Mouse (Mus musculus): ENCODE measurements around the gene Mast4.

Mast4 gene

DNA sequence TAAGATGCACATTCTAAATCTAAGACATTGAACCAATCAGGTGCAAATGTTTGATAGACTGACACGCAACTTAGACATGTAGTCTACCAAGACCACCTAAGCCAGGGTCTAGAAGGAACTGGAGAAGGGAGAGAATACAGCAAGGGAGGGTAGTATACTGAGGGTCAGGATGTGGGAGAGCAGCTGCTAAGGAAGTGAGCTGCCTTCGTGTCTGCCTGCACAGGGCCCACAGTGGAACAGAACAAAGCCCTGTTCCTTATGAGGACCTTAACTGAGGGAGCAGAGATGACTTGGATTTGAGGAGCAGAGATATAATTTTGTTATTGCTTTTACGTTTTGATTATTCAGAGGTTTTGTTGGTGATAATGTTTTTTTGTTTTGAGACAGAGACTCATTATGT, 138.4 kb downstream of the Mast4 start:
- DNase-seq (ENCODE audit: low spot score): no peak

- no peak for DNase-seq (ENCODE audit: low spot score)
These were observed 150.7 kb downstream of the Mast4 start for GRCm38 (mm10) chr13:103183566-103183965.

- DNase-seq (ENCODE audit: low spot score): no peak
These were observed 152.5 kb downstream of the Mast4 start for GRCm38 (mm10) chr13:103181836-103182235.

GRCm38 (mm10) chr13:103176871-103177270, 157.4 kb downstream of the Mast4 start:
- no peak for DNase-seq (ENCODE audit: low spot score)

DNA sequence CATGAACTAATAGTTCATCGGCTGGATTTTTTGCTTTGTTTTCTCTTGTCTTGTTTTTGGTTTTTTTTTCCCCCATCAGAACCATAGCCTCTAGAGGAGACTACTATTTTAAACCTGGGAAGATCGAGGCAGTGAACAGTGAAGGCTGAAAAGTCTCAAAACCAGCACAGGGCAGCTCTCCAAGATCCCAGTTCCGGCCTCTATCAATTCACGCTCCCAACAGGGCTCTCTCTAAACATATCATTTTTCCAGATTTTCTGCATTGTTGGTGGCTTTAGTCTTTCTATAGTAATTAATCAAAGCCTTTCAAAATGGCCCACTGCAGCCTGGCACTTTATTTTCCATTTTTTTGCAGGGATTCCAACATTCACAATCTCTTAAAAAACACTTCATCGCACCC, 159.9 kb downstream of the Mast4 start:
- DNase-seq (ENCODE audit: low spot score): no peak

GRCm38 (mm10) chr13:103173545-103174182, 160.6 kb downstream of the Mast4 start:
- peak; percentile 77 for DNase-seq (ENCODE audit: low spot score)

- no peak for DNase-seq (ENCODE audit: low spot score)
These were observed 182.4 kb downstream of the Mast4 start for GRCm38 (mm10) chr13:103151944-103152343.

GRCm38 (mm10) chr13:103151171-103151570, 183.1 kb downstream of the Mast4 start:
- no peak for DNase-seq (ENCODE audit: low spot score)

- DNase-seq (ENCODE audit: low spot score): no peak
These were observed 183.6 kb downstream of the Mast4 start for GRCm38 (mm10) chr13:103150671-103151070.

GRCm38 (mm10) chr13:103149415-103149814, 184.9 kb downstream of the Mast4 start:
- DNase-seq (ENCODE audit: low spot score): no peak

- DNase-seq (ENCODE audit: low spot score): no peak
These were observed 190.0 kb downstream of the Mast4 start for GRCm38 (mm10) chr13:103144343-103144742.

GRCm38 (mm10) chr13:103141304-103141703, 193.0 kb downstream of the Mast4 start:
- no peak for DNase-seq (ENCODE audit: low spot score)

- no peak for DNase-seq (ENCODE audit: low spot score)
These were observed 194.2 kb downstream of the Mast4 start for GRCm38 (mm10) chr13:103140051-103140450.

DNA sequence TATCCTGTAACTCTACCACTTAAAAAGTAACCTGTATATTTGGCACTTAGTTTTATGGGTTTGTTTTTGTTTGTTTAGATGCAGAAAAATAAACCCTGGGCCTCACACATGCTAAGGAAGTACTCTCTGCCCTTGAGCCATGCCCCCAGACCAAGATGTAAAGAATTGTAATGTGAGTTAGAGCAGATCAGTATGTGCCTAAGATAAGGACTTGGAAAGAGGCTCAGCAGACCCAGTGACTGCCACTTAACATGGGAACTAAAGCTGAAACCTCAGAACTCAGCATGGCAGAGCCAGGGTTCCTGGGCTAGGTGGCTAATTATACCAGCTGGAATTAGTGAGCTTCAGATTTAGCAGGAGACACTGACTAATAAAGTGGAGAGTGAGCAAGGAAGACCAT, 196.0 kb downstream of the Mast4 start:
- no peak for DNase-seq (ENCODE audit: low spot score)

GRCm38 (mm10) chr13:103135224-103135883, 198.9 kb downstream of the Mast4 start:
- DNase-seq (ENCODE audit: low spot score): no peak

- no peak for DNase-seq (ENCODE audit: low spot score)
These were observed 202.5 kb downstream of the Mast4 start for GRCm38 (mm10) chr13:103131781-103132180.

DNA sequence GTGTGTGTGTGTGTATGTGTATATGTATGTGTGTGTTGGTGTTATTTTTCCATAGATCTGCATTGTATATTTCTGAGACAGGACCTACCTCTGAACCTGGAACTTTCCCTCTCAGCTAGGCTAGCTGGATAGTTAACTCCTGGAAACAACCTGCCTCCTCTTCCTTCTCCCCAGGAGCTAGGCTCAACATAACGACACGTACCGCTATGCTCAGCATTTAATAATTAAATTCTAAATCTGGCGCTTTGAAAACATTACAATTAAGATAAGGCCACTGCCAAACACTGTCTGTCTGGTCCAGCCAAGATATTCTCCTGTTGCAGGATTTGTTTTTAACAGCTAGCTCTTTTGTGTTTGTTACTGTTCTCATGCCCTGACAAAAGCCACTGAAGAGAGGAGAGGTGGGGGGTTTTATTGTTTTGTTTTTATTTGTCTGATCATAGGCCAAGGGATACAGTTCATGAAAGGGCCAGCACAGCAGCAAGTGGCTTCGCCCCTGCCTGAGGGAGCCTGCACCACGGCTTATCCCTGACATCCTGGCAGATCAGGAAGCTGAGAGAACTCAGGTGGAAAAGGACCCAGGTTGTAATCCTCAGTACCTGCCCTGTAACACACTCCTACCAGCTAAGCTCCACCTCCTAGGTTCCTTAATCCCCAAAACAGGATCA, 205.0 kb downstream of the Mast4 start:
- DNase-seq (ENCODE audit: low spot score): no peak

DNA sequence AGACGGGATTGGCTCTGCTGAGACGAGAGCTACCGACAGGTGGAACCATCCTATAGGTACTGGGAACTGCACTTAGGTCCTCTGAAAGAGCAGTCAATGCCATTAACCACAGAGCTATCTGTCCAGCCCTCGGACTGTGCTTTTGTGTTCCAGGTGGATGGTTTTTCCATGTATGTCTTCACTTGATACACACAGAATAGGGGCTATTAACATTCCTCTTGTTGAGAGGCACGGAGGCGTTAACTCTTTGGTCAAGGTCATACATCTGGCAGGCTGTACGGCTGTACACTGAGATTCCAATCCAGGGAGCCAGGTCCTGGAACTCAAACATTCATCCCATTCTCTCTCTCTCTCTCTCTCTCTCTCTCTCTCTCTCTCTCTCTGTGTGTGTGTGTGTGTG, 205.6 kb downstream of the Mast4 start:
- no peak for DNase-seq (ENCODE audit: low spot score)

DNA sequence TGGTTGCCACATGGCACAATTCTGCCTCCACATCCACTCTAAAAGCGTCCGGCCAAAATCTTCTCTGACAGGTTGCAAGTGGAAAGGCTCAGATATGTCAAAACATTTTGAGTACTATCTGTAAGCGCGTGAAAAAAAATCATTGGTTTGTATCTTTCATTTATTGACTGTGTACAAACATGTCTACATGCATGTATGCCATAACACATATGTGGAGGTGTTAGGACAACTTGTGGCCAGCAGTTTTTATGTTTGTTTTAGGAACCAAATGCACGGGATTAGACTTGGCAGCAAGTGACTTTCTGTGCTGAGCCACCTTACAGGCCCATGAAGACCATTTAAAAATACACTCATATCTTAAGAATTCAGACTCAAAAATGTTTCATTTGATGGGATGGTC, 206.7 kb downstream of the Mast4 start:
- DNase-seq (ENCODE audit: low spot score): no peak

DNA sequence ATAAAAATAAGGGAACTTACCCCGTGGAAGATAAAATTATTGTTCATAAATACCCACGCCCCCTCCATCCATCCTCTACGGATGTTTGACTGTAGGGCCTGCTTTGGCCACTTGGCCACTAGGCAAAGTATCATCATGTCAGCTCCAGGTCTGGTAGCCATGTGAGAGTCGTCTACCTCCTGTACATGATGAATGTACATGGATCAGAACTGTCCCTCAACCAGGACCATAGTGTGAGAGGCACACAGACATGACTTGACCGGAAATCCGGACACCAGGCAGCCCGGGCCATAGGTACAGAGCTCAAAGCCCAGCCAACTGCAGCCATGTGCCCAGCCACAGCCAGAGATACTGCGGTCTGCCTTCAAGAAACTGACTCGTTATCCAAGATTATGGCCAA, 210.6 kb downstream of the Mast4 start:
- no peak for DNase-seq (ENCODE audit: low spot score)

- DNase-seq (ENCODE audit: low spot score): no peak
These were observed 212.2 kb downstream of the Mast4 start for GRCm38 (mm10) chr13:103121796-103122792.

DNA sequence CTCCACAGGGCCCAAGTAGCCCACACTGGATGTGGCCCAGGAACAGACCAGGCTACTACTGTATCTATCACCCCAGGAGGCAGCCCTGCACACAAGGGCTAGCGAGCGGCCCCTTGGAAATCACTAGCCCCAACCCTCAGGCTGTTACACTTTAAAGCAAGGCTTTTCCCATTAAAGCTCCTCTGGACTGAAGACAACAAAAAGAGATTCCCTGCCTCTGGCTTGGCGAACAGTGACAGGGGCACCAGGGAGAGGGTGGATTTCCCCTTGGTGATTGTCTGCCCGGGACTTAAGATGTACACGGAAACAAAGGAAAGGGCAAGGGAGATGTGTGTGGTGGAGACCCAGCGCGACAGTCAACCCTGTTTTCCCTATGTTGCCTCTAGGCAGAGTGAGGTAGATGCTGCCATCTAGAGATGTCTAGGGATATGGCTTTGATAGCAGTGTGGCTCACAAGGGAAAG, 213.6 kb downstream of the Mast4 start:
- DNase-seq (ENCODE audit: low spot score): no peak
